Mouse (Mus musculus) ES-CJ7 (cell line): Measurements from ENCODE around the gene Rarres2.
"Not testable (repeated sequence)": the region's sequence is repeated elsewhere in the genome, so short reads cannot be mapped to it uniquely, and the experiment has no call there.

Experiments
- DNase-seq: peaks from one replicate; pipeline ENCODE4 v3.0.0; 2011; ENCODE audit warnings: low read depth, low spot score

Gene Rarres2

DNA sequence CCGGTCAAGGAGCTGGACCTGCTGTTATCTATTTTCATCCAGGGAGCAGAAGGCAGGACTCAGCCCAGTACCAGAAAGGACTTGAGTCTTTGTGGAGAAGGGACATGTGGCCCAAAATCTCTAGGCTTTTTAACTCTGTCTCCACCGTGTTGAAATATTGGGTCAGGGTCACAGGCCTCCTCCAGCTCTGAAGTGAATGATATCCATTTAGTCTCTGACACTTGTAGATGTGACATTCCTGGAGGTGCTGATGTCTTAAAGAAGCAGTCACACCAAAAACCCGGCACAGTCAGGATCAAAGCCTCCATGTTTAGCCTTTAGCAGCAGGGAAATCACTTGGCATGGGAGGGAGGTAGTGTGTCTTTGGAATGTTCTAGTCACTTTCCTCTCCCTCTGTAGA, 31.9 kb downstream of the Rarres2 start:
- DNase-seq, result no peak

DNA sequence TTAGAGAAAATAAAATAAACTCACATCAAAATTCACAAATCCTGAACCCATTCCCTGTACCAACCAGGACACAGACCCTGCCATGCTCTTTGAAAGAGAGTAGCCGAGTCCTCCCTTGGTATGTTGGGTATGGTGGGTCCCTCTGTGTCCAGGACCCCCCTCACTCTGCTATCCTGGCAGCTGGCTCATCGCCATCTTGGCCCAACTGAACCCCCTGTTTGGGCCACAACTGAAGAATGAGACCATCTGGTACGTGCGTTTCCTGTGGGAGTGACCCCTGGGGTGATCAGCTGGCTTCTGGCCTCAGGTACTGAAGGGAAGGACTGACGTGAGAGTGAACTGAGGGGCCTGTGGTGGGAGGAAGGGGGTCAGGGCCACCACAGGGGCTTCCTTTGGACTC, 32.7 kb downstream of the Rarres2 start:
- no peak for DNase-seq

DNA sequence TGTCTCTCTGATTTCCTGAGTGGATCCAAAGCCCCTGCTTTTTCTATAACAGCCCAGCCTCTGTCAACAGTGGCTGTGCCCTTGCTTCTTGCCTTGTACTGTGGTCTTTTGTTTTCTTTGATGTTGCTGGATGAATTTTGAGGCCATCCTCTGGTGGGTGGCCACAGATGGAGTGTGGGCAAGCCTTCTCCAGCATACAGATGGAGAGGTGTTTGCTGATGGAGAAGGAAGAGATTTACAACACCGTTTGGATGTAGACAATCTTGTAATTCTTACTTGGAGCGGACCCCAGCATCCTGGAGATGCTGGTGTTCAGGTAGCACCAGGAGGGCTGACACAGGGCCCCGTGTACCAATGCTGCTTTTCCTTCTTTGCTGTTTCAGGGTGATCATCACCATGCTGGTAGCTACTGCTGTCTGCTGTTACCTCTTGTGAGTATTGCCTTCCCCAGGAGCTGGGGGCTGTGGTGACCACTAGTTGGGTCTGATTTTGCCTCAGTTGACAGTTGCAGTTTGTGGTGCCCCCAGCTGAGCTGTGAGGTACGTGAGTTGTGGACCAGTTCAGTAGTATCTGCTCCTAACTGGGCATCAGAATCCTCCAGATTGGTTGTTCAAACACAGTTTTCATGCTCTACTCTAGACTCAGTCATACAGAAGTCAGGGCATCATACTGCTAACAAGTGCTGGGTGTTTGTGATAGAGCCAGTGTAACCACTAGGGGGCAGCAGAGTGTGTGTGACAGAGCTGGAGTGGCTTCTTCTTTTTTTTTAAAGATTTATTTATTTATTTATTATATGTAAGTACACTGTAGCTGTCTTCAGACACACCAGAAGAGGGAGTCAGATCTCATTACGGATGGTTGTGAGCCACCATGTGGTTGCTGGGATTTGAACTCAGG, 33.5 kb downstream of the Rarres2 start:
- DNase-seq, result peak; percentile 87

GRCm38 (mm10) chr6:48537105-48537954, 35.3 kb downstream of the Rarres2 start, which contains the start of gene Atp6v0e2:
Atp6v0e2 (plus strand) TSS chr6:48537615.
- DNase-seq, result peak; percentile 97

GRCm38 (mm10) chr6:48536091-48536490, 36.5 kb downstream of the Rarres2 start:
- no peak for DNase-seq

GRCm38 (mm10) chr6:48534913-48535312, 37.7 kb downstream of the Rarres2 start:
- DNase-seq, result no peak

DNA sequence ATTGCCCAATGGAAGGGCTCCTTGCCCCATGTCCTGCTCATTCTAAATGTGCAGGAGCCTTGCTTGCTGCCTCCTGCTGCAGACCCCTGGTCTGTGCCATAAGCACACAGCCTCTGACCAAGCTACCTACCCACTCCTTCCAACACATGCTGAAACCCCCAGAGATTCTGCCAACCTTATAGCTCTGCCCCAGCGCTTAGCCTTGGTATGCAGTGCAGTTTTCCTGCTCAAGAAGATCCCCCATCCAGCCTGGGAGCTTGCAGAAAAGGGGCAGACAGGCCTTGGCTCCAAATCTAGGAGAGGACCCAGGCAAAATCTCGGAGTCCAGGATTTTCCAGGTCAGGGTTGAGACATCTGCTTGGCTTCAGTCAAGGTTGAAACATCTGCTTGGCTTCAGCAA, 39.1 kb downstream of the Rarres2 start:
- no peak for DNase-seq

- no peak for DNase-seq
Measured at GRCm38 (mm10) chr6:48530862-48531261, 41.7 kb downstream of the Rarres2 start.

GRCm38 (mm10) chr6:48529871-48530440, 42.6 kb downstream of the Rarres2 start:
- no peak for DNase-seq

GRCm38 (mm10) chr6:48529261-48529660, 43.3 kb downstream of the Rarres2 start:
- DNase-seq, result no peak

DNA sequence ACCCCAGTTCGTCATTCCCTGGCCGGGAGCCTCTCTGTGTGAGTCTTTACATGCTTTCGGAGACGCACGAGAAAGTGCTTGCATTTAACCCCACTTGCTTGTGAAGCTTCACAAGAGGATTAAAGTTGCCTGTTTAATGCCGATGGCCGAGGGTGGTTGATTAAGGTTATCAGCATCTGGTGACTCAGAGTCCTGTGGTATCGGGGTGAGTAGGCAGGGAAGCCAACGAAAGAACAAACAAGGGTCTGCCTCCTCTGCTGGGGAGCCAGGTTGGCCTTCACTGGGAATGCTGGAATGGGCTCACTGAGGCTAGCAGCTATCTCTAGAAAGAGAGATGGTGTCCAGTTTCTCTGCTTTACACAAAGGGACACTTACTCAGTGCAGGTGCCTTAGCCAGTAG, 44.7 kb downstream of the Rarres2 start:
- DNase-seq, result no peak

DNA sequence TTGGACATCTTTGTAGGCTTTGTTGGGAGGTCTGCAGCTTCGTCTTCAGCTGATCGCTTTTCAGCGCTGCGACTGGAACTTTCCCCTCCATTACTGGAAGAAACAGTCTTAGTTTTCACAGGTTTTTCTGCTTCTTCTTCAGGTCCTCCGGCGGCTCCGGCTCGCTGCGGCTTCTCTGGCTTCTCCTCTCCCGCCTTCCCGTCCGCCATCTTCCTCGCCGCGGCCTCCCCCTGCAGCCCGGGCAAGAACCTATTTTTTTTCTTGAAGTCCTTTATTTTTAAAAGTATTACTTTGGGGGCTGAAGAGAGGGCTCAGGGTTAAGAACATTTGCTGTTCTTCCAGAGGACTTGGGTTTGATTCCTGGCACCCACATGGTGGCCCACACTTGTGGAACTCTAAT, 47.7 kb downstream of the Rarres2 start:
- not testable (repeated sequence) for DNase-seq
